Mouse (Mus musculus) telencephalon, adult 2 months (tissue): ENCODE results near the gene Zfp367.
A peak's percentile ranks its signal among the peaks of the same experiment; 100 is the strongest.

Experiments
- DNase-seq: peaks from one replicate; pipeline ENCODE4 v3.0.0-alpha.2; 2011; ENCODE audit warnings: low read depth, low spot score

Gene Zfp367

DNA sequence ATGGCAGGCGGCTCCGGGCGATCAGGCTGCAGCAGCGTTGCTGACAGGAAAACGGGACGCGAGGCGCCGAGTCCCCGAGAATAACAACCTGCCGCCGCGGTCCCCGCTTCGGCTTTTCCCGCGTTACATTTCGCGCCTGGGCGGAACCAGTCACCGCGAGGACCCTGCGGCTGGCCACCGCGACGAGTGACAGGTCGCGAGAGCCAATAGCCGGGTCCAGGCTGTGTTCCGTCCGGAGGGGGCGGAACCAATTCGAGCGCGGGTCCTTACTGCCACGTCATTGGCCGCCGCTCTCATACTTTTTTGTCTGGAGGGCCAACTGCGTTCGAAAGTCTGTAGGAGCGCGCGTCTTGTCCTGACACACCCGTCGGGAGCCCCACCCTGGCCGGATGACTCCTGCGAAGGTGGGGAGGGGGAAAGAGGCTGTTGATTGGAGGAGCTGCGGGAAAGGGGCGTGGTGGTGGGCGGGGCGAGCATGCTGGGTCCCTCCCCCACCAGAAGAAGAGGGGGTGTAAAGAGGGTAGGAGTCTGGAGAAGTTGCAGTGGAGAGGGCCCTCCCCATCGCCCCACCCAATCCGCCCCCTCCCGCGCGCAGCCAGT, at the start of gene Zfp367:
Gene Zfp367, minus strand, starts transcription at position 120 of the 600 bp plus-strand sequence.
- peak; percentile 90 for DNase-seq

DNA sequence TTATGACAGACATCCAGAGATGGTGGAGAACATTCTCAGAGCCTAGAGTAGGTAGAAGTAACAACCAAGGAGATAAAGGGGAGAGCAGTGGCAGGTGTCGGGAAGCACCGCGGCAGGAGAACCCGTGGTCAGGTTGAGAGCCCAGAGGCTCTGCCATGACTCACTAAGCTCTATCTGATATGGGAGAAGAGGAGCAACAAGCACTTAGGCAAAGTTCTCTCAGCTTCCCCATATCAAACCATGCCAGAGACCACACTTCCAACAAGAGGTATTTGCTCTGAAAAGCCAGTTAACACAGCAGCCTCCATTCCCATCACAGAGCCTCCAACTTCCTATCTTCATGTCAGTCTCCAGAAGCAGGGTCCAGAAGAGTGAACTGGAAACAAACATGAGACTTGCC, 47.9 kb upstream of the Zfp367 start:
- no peak for DNase-seq

DNA sequence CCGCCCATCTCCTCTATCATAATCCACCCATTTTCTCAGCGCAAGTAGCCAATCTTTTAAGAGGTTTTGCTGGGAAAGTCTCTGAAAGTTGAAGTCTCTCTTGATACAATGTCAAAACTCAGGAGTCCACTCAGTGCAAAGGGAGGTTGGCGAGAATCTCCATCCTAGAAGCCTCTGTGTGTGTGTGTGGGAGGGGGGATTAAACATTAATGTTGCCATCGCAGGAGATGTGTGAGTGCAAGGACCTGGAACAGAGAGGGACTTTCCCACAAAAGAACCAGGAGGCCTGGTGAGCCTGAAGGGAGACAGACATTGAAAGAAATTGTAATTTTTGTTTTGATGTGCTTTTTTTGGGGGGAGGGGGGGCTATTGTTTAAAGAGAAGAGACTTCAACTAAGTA, 45.3 kb upstream of the Zfp367 start:
- no peak for DNase-seq

- no peak for DNase-seq
Measured at GRCm38 (mm10) chr13:64197899-64198298, 44.9 kb upstream of the Zfp367 start.

- DNase-seq, result no peak
Measured at GRCm38 (mm10) chr13:64187065-64187464, 34.1 kb upstream of the Zfp367 start.

DNA sequence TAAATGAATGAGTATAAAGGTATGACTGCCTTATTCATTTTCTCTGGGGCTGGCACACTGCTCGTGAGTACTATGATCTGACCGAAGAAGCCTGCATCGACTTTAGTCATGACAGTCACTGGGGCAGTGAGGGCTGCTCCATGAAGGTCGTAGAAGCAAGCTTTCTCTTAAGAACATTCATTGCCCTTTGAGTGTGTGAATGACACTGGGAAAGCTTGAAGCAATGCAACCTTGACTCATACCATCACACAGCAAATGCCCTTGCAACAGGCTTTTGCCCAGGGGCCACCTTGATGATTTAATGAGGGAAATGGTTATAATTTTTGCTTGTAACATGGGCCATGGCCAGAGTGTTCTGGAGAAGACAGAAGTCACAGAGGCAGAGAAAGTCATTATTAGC, 33.5 kb upstream of the Zfp367 start:
- DNase-seq, result no peak

GRCm38 (mm10) chr13:64185586-64185985, 32.6 kb upstream of the Zfp367 start:
- DNase-seq, result no peak

GRCm38 (mm10) chr13:64185176-64185575, 32.2 kb upstream of the Zfp367 start:
- no peak for DNase-seq

DNA sequence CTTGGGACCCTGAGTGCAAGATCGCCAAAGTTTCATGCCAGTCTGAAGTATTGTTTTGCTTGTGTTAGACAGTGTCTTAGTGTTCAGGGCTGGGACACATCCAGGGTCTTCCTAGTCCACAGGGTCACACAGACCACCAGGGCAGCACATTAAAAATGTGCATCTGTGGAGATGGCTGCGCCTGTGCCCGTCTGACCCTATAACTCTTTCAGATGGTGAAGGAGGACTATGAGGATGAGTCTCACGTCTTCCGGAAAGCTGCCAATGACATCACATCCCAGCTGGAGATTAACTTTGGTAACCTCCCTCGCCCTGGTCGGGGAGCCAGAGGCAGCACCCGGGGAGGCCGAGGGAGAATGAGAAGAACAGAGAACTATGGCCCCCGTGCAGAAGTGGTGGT, 31.4 kb upstream of the Zfp367 start:
- DNase-seq, result no peak

DNA sequence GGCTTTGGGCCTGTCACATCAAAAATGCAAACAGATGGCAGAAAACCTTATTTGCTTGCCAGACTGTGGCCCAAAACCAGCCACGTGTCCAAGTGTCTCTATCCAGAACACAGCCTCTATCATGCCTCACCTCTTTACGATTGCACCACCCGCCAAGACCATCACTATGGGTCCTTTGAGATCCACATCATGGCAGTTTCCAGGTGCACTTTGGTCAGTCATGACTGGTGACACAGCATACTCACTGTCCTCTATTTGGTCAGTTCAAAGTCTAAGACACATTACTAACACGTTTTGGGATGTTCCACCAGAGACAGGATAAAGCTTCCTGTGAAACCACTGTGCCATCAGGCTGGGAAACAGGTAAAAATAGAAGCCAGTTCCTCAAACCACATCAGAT, 30.6 kb upstream of the Zfp367 start:
- DNase-seq, result no peak

DNA sequence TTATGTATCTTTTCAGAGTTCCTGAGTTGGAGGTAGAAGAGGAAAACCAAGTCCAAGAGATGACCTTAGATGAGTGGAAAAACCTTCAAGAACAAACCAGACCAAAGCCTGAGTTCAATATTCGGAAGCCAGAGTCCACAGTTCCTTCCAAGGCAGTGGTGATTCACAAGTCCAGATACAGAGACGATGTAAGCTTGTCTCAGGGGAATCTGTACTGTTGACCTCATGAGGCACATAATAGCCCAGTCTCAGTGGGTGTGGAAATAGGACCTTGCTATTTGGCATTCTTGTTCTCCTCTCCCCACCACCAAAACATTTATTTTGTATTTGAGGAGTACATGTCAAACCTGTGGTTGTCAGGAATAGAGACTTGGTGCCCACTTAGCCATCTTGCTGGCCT, 29.1 kb upstream of the Zfp367 start:
- no peak for DNase-seq

GRCm38 (mm10) chr13:64180888-64181287, 27.9 kb upstream of the Zfp367 start:
- DNase-seq, result no peak

GRCm38 (mm10) chr13:64180300-64180699, 27.3 kb upstream of the Zfp367 start:
- no peak for DNase-seq

GRCm38 (mm10) chr13:64178746-64179652, 26.0 kb upstream of the Zfp367 start:
- no peak for DNase-seq

- no peak for DNase-seq
Measured at GRCm38 (mm10) chr13:64178000-64178399, 25.0 kb upstream of the Zfp367 start.

GRCm38 (mm10) chr13:64169746-64170145, 16.7 kb upstream of the Zfp367 start:
- DNase-seq, result no peak

GRCm38 (mm10) chr13:64163147-64163715, 10.2 kb upstream of the Zfp367 start:
- no peak for DNase-seq

DNA sequence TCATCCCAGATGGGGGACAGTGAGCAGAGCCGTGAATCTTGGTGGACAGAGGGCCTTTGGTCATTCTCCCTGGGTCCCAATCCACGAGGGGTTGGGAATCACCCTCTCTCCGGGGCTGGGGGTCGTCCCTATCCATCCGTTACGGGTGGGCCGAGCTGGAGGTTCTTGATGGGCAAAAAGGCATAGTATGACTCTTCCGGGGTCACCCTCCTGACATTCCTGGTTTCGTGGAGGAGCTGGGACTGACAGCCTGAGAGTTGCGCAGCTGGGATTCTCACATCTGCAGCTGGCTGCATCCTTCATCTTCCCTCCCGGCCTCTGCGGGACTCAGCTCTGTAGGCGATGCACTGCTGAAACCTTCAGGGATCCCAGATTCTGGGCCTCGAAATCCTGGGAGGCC, 9.6 kb upstream of the Zfp367 start:
- DNase-seq, result no peak

- no peak for DNase-seq
Measured at GRCm38 (mm10) chr13:64161916-64162611, 9.1 kb upstream of the Zfp367 start.

GRCm38 (mm10) chr13:64161548-64161915, 8.5 kb upstream of the Zfp367 start, which contains the start of gene Habp4:
Gene Habp4 (plus strand): TSS chr13:64161824.
- peak; percentile 95 for DNase-seq

DNA sequence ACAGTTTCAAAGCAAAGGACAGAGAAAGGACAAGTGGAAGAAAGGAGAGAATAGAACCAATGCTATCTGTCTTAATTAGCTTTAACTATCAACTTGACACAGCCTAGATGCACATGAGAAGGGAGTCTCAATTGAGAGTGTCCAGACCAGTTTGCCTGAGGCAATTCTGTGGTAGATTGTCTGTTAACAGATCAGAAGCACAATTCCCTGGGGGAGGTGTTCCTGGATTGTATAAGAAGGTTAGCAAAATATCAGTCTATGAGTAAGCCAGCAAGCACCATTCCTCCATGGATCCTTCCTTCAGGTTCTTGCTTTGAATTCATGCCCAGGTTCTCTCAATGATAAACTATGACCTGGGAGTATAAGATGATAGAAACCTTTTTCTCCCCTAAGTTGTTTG, 4.0 kb upstream of the Zfp367 start:
- DNase-seq, result no peak

DNA sequence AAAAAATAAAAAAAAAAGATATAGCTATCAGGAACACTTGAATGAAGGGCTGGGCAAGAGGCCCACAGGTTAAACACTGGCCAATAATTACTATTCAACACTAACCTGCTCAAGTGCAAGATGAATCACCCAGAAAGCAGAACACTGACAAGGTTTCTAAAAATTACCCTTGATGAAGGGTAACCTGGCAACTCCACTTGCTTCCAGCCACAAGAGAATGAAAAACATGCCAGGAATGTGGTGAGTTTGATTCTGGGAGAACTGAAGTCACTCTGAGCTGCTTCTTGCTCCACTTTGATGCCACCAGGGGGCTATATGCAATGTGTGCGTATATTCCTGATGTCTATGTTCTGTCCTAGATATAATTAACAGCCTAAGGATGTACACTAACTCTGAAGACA, 2.2 kb upstream of the Zfp367 start:
- DNase-seq, result no peak
